Mouse (Mus musculus) kidney, embryonic 16.5 days (tissue): ENCODE measurements around the gene Cxcl12. TPM values are rescaled to one million over a fixed set of nuclear protein-coding genes. Genes with fewer than 3 reads are reported as not detected.

Experiments used
- ATAC-seq: fragments of 200-750 bp; cut with Nextera tagmentation; 2 replicates; pipeline ENCODE4 v1.8.0; 2017; ENCODE audit warnings: moderate TSS enrichment; ENCODE audit not compliant: low FRiP score, low TSS enrichment
- H3K27ac ChIP-seq: fragments of 300-500 bp; sonication (generic); 2 replicates; pipeline ENCODE4 v1.5.1; 2014; ENCODE audit warnings: low read length
- H3K27me3 ChIP-seq: fragments of 300-500 bp; sonication (generic); 2 replicates; pipeline ENCODE4 v1.6.1; 2014; ENCODE audit warnings: low read length, control low read depth, mixed read lengths; ENCODE audit not compliant: insufficient read depth
- H3K36me3 ChIP-seq: fragments of 300-500 bp; sonication (generic); 2 replicates; pipeline ENCODE4 v1.6.1; 2014; ENCODE audit warnings: low read length, control low read depth, mixed read lengths; ENCODE audit not compliant: insufficient read depth
- H3K4me1 ChIP-seq: fragments of 300-500 bp; sonication (generic); 2 replicates; pipeline ENCODE4 v1.6.1; 2014; ENCODE audit warnings: low read length, control low read depth, mixed read lengths; ENCODE audit not compliant: insufficient read depth
- H3K4me2 ChIP-seq: fragments of 300-500 bp; sonication (generic); replicated peaks from 2 replicates; pipeline ENCODE4 v1.6.1; 2014; ENCODE audit warnings: low read depth, low read length
- H3K4me3 ChIP-seq: fragments of 300-500 bp; sonication (generic); 2 replicates; pipeline ENCODE4 v1.5.1; 2014; ENCODE audit warnings: mild to moderate bottlenecking, low read length
- H3K9ac ChIP-seq: fragments of 300-500 bp; sonication (generic); replicated peaks from 2 replicates; pipeline ENCODE4 v1.6.1; 2014; ENCODE audit warnings: low read length
- H3K9me3 ChIP-seq: fragments of 300-500 bp; sonication (generic); 2 replicates; pipeline ENCODE4 v1.6.1; 2016; ENCODE audit warnings: low read length, control low read depth
- WGBS: fragments of 180-500 bp; shearing (Covaris S2); extraction: QIAGEN DNeasy Blood & Tissue Kit; methylation state at CpG from one replicate; pipeline ENCODE4 v1.1.7; 2014; 5-methylcytosine and 5-hydroxymethylcytosine counted together
- polyA plus RNA-seq: library from polyadenylated mRNA; unstranded; fragments of >200 nt; fragmentation: Nextera tagmentation; extraction: Ambion mirVana; gene quantifications from 2 replicates; pipeline ENCODE4 v1.2.1, GENCODE M21; 2015

Gene Cxcl12
- polyA plus RNA-seq, 1 experiment from 2014 or later = 162 TPM

- H3K27ac ChIP-seq = no peak overlapping the region
- H3K27me3 ChIP-seq = no peaks in the 10 kb centered on the region
- H3K9ac ChIP-seq = no peak overlapping the region
- H3K36me3 ChIP-seq = no peaks in the 10 kb centered on the region
- no peak for ATAC-seq
- H3K4me2 ChIP-seq = no peak overlapping the region
- no peak overlapping the region for H3K4me3 ChIP-seq
- no peaks in the 10 kb centered on the region for H3K4me1 ChIP-seq
- 82% methylated on average over 4 of the region's 4 CpGs for WGBS
- H3K9me3 ChIP-seq = no peaks in the 10 kb centered on the region
These were observed 30.5 kb downstream of the Cxcl12 start for GRCm38 (mm10) chr6:117198871-117199270.

GRCm38 (mm10) chr6:117199718-117200117 is 31.4 kb downstream of the Cxcl12 start:
- WGBS = 26% methylated on average over 2 of the region's 2 CpGs
- Histone ChIP-seq H3K4me3 (no peak overlapping the region), H3K27ac (no peak overlapping the region)

GRCm38 (mm10) chr6:117200916-117201315 is 32.6 kb downstream of the Cxcl12 start:
- H3K36me3 ChIP-seq = no peaks in the 10 kb centered on the region
- 47% methylated on average over 5 of the region's 5 CpGs for WGBS
- no peak for ATAC-seq

More at GRCm38 (mm10) chr6:117199718-117200117, 31.4 kb downstream of the Cxcl12 start:
- no peak overlapping the region for H3K9ac ChIP-seq
- no peak for ATAC-seq
- no peaks in the 10 kb centered on the region for H3K36me3 ChIP-seq
- no peak overlapping the region for H3K4me2 ChIP-seq
- no peaks in the 10 kb centered on the region for H3K4me1 ChIP-seq
- H3K27me3 ChIP-seq = no peaks in the 10 kb centered on the region
- no peaks in the 10 kb centered on the region for H3K9me3 ChIP-seq

GRCm38 (mm10) chr6:117201396-117201795 is 33.1 kb downstream of the Cxcl12 start:
- no peaks in the 10 kb centered on the region for H3K27me3 ChIP-seq
- no peaks in the 10 kb centered on the region for H3K4me1 ChIP-seq
- no peak overlapping the region for H3K27ac ChIP-seq
- no peak overlapping the region for H3K4me2 ChIP-seq
- no peaks in the 10 kb centered on the region for H3K9me3 ChIP-seq
- WGBS = 84% methylated on average over 2 of the region's 2 CpGs
- no peak overlapping the region for H3K4me3 ChIP-seq
- no peak overlapping the region for H3K9ac ChIP-seq
- no peaks in the 10 kb centered on the region for H3K36me3 ChIP-seq
- no peak for ATAC-seq

More at GRCm38 (mm10) chr6:117200916-117201315, 32.6 kb downstream of the Cxcl12 start:
- Histone ChIP-seq H3K9me3 (no peaks in the 10 kb centered on the region), H3K4me3 (no peak overlapping the region), H3K27ac (no peak overlapping the region), H3K4me1 (no peaks in the 10 kb centered on the region), H3K27me3 (no peaks in the 10 kb centered on the region), H3K9ac (no peak overlapping the region), H3K4me2 (no peak overlapping the region)

GRCm38 (mm10) chr6:117201859-117202258 is 33.5 kb downstream of the Cxcl12 start:
- Histone ChIP-seq H3K4me2 (no peak overlapping the region), H3K9me3 (no peaks in the 10 kb centered on the region), H3K27me3 (no peaks in the 10 kb centered on the region), H3K4me3 (no peak overlapping the region), H3K4me1 (no peaks in the 10 kb centered on the region), H3K36me3 (no peaks in the 10 kb centered on the region), H3K9ac (no peak overlapping the region), H3K27ac (no peak overlapping the region)
- WGBS = 84% methylated on average over 8 of the region's 8 CpGs
- no peak for ATAC-seq

- 77% methylated on average over 2 of the region's 2 CpGs for WGBS
These were observed 34.6 kb downstream of the Cxcl12 start for GRCm38 (mm10) chr6:117202856-117203400.

GRCm38 (mm10) chr6:117204112-117204511 is 35.8 kb downstream of the Cxcl12 start:
- no peaks in the 10 kb centered on the region for H3K27me3 ChIP-seq
- no peak for ATAC-seq
- H3K9me3 ChIP-seq = no peaks in the 10 kb centered on the region
- 81% methylated on average over 3 of the region's 3 CpGs for WGBS
- H3K4me1 ChIP-seq = no peaks in the 10 kb centered on the region
- H3K9ac ChIP-seq = no peak overlapping the region
- H3K4me2 ChIP-seq = no peak overlapping the region
- H3K36me3 ChIP-seq = no peaks in the 10 kb centered on the region
- H3K4me3 ChIP-seq = no peak overlapping the region
- H3K27ac ChIP-seq = no peak overlapping the region

More at GRCm38 (mm10) chr6:117202856-117203400, 34.6 kb downstream of the Cxcl12 start:
- Histone ChIP-seq H3K4me1 (no peaks in the 10 kb centered on the region), H3K27me3 (no peaks in the 10 kb centered on the region), H3K9ac (no peak overlapping the region), H3K4me3 (no peak overlapping the region), H3K9me3 (no peaks in the 10 kb centered on the region), H3K36me3 (no peaks in the 10 kb centered on the region), H3K4me2 (no peak overlapping the region), H3K27ac (no peak overlapping the region)
- ATAC-seq = no peak

DNA sequence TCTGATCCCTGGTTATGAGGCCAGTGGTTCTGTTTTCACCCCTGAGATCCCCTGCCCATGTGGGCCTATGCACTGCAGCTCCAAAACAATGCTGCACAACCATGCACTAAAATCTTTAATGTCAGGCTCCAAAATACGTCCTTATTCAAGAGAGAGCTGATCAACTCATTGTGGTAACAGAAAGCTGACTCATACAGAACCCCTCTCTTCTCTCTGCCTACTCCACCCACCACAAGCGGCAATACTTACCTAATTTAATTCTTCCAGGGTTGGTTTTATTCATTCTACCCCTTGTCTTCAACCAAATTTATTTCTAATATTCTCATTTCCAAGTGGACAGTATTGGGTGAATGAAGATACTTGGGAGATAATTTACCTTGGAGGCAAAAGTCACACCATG is 38.5 kb downstream of the Cxcl12 start:
- no peak overlapping the region for H3K9ac ChIP-seq
- H3K4me2 ChIP-seq = no peak overlapping the region
- H3K27me3 ChIP-seq = no peaks in the 10 kb centered on the region
- WGBS = 86% methylated on average over 2 of the region's 2 CpGs
- no peak overlapping the region for H3K27ac ChIP-seq
- H3K9me3 ChIP-seq = no peaks in the 10 kb centered on the region
- no peak overlapping the region for H3K4me3 ChIP-seq
- H3K36me3 ChIP-seq = no peaks in the 10 kb centered on the region
- no peak for ATAC-seq
- no peaks in the 10 kb centered on the region for H3K4me1 ChIP-seq

GRCm38 (mm10) chr6:117207289-117207688 is 39.0 kb downstream of the Cxcl12 start:
- H3K27me3 ChIP-seq = no peaks in the 10 kb centered on the region
- H3K27ac ChIP-seq = no peak overlapping the region
- H3K4me2 ChIP-seq = no peak overlapping the region
- no peak overlapping the region for H3K9ac ChIP-seq
- no peaks in the 10 kb centered on the region for H3K9me3 ChIP-seq
- 92% methylated on average over 1 of the region's 1 CpGs for WGBS
- H3K4me3 ChIP-seq = no peak overlapping the region
- no peaks in the 10 kb centered on the region for H3K4me1 ChIP-seq
- H3K36me3 ChIP-seq = no peaks in the 10 kb centered on the region
- ATAC-seq = no peak

- no peaks in the 10 kb centered on the region for H3K27me3 ChIP-seq
- H3K9me3 ChIP-seq = no peaks in the 10 kb centered on the region
- H3K9ac ChIP-seq = no peak overlapping the region
- H3K27ac ChIP-seq = no peak overlapping the region
- no peak overlapping the region for H3K4me3 ChIP-seq
- no peaks in the 10 kb centered on the region for H3K4me1 ChIP-seq
- no peak overlapping the region for H3K4me2 ChIP-seq
- H3K36me3 ChIP-seq = no peaks in the 10 kb centered on the region
- WGBS = 45% methylated on average over 6 of the region's 6 CpGs
- no peak for ATAC-seq
These were observed 41.8 kb downstream of the Cxcl12 start for GRCm38 (mm10) chr6:117210086-117210485.
